Mouse (Mus musculus) frontal cortex, postnatal 25 days (tissue): ENCODE results near the gene Mcf2l.

Source experiments
- DNase-seq, 2 experiments: peaks; one replicate each; pipeline ENCODE4 v3.0.0; 2022; ENCODE audit warnings: low spot score in 2 of 2

Gene Mcf2l

GRCm38 (mm10) chr8:12994468-12994867 lies 120.9 kb downstream of the Mcf2l start:
- no peak for DNase-seq

GRCm38 (mm10) chr8:12995481-12995880 lies 121.9 kb downstream of the Mcf2l start:
- DNase-seq = no peak

GRCm38 (mm10) chr8:12996831-12997275 lies 123.2 kb downstream of the Mcf2l start:
- no peak for DNase-seq

- no peak for DNase-seq
These were observed 124.7 kb downstream of the Mcf2l start for GRCm38 (mm10) chr8:12998331-12998730.

- no peak for DNase-seq
These were observed 126.2 kb downstream of the Mcf2l start for GRCm38 (mm10) chr8:12999793-13000192.

- DNase-seq = no peak
These were observed 133.9 kb downstream of the Mcf2l start for GRCm38 (mm10) chr8:13007458-13007857.

- DNase-seq = no peak
These were observed 136.7 kb downstream of the Mcf2l start for GRCm38 (mm10) chr8:13010313-13010712.

GRCm38 (mm10) chr8:13019560-13019959 lies 146.0 kb downstream of the Mcf2l start:
- DNase-seq = no peak

GRCm38 (mm10) chr8:13021830-13022229 lies 148.2 kb downstream of the Mcf2l start:
- no peak for DNase-seq

- no peak for DNase-seq
These were observed 152.1 kb downstream of the Mcf2l start, which contains the start of gene F7 for GRCm38 (mm10) chr8:13025487-13026224. TSS of gene F7 (plus strand) at chr8:13026034.

GRCm38 (mm10) chr8:13027615-13028014 lies 154.0 kb downstream of the Mcf2l start:
- DNase-seq = no peak

- DNase-seq = peak in 1 of 2 experiments; percentile 36
These were observed 154.9 kb downstream of the Mcf2l start for GRCm38 (mm10) chr8:13028482-13028881.

- no peak for DNase-seq
These were observed 162.8 kb downstream of the Mcf2l start for GRCm38 (mm10) chr8:13036346-13036812.

- no peak for DNase-seq
These were observed 163.4 kb downstream of the Mcf2l start, which contains the start of gene F10 for GRCm38 (mm10) chr8:13037015-13037414. TSS of gene F10 (plus strand) at chr8:13037308.

GRCm38 (mm10) chr8:13037569-13037968 lies 164.0 kb downstream of the Mcf2l start:
- DNase-seq = no peak

- no peak for DNase-seq
These were observed 165.4 kb downstream of the Mcf2l start for GRCm38 (mm10) chr8:13039054-13039453.

- no peak for DNase-seq
These were observed 167.9 kb downstream of the Mcf2l start for GRCm38 (mm10) chr8:13041459-13041858.

- no peak for DNase-seq
These were observed 174.0 kb downstream of the Mcf2l start for GRCm38 (mm10) chr8:13047652-13048051.

- DNase-seq = no peak
These were observed 176.9 kb downstream of the Mcf2l start for GRCm38 (mm10) chr8:13050550-13050949.

- DNase-seq = no peak
These were observed 183.7 kb downstream of the Mcf2l start for GRCm38 (mm10) chr8:13057351-13057750.

GRCm38 (mm10) chr8:13060441-13061150 lies 187.0 kb downstream of the Mcf2l start, which contains the start of gene Proz:
TSS of gene Proz (plus strand) at chr8:13060914.
- no peak for DNase-seq

GRCm38 (mm10) chr8:13063112-13063511 lies 189.5 kb downstream of the Mcf2l start:
- no peak for DNase-seq
